Mouse (Mus musculus) midbrain, embryonic 15.5 days (tissue): ENCODE results near the gene Selenok. TPM values are rescaled to one million over a fixed set of nuclear protein-coding genes. Genes with fewer than 3 reads are reported as not detected.

Experiments
- ATAC-seq: fragments of 200-750 bp; cut with Nextera tagmentation; replicated peaks from 2 replicates; pipeline ENCODE4 v1.8.0; 2017; ENCODE audit warnings: moderate TSS enrichment
- H3K27ac ChIP-seq: fragments of 300-500 bp; sonication (generic); 2 replicates; pipeline ENCODE4 v1.5.1; 2015; ENCODE audit warnings: mild to moderate bottlenecking, inconsistent platforms
- H3K27me3 ChIP-seq: fragments of 300-500 bp; sonication (generic); replicated peaks from 2 replicates; pipeline ENCODE4 v1.6.1; 2015; ENCODE audit warnings: inconsistent platforms
- H3K36me3 ChIP-seq: fragments of 300-500 bp; sonication (generic); replicated peaks from 2 replicates; pipeline ENCODE4 v1.6.1; 2015; ENCODE audit warnings: inconsistent platforms
- H3K4me1 ChIP-seq: fragments of 300-500 bp; sonication (generic); 2 replicates; pipeline ENCODE4 v1.6.1; 2015; ENCODE audit warnings: inconsistent platforms
- H3K4me2 ChIP-seq: fragments of 300-500 bp; sonication (generic); 2 replicates; pipeline ENCODE4 v1.6.1; 2015; ENCODE audit warnings: inconsistent platforms, mild to moderate bottlenecking, moderate library complexity
- H3K4me3 ChIP-seq: fragments of 300-500 bp; sonication (generic); 2 replicates; pipeline ENCODE4 v1.5.1; 2015; ENCODE audit warnings: mild to moderate bottlenecking, inconsistent platforms
- H3K9ac ChIP-seq: fragments of 300-500 bp; sonication (generic); 2 replicates; pipeline ENCODE4 v1.6.1; 2015; ENCODE audit warnings: mild to moderate bottlenecking, inconsistent platforms
- H3K9me3 ChIP-seq: fragments of 300-500 bp; sonication (generic); 2 replicates; pipeline ENCODE4 v1.6.1; 2016; ENCODE audit warnings: inconsistent platforms
- WGBS: fragments of 180-500 bp; shearing (Covaris S2); methylation state at CpG from one replicate; pipeline ENCODE4 v1.1.7; 2015; ENCODE audit warnings: mixed read lengths; 5-methylcytosine and 5-hydroxymethylcytosine counted together
- microRNA-seq: library from miRNA; unstranded; fragments of <30 nt; microRNA quantifications from one replicate; pipeline ENCODE4, GENCODE M21; 2016
- polyA plus RNA-seq: library from polyadenylated mRNA; unstranded; fragments of >200 nt; fragmentation: Nextera tagmentation; extraction: Ambion mirVana; gene quantifications from 2 replicates; pipeline ENCODE4 v1.2.1, GENCODE M21; 2015

Selenok gene
- polyA plus RNA-seq, 1 experiment from 2014 or later = 360 TPM

DNA sequence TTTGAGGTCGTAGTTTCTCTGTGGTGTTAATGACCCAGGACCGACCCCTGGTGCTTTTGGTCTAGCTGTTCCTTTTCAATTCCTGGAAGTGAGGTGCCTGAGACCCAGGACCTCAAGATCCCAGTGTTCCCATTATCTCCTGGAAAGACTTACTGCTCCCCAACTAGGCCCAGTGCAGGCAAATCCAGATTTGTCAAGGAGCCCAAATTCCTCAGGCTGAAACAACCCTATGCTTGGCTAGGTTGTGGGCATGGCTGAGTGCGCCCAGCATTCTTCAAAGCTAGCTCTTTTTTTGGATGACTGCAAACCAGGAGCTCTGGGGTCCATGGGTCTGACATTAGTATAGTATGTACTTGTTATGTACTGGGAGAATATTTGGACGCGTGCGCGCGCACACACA, 51.3 kb downstream of the Selenok start:
- Histone ChIP-seq H3K27me3 (no peaks in the 10 kb centered on the region), H3K27ac (no peak overlapping the region), H3K9me3 (no peaks in the 10 kb centered on the region), H3K4me1 (no peaks in the 10 kb centered on the region), H3K36me3 (no peaks in the 10 kb centered on the region), H3K4me2 (no peak overlapping the region), H3K4me3 (no peak overlapping the region), H3K9ac (no peak overlapping the region)
- WGBS = 91% methylated on average over 8 of the region's 8 CpGs
- no peak for ATAC-seq

DNA sequence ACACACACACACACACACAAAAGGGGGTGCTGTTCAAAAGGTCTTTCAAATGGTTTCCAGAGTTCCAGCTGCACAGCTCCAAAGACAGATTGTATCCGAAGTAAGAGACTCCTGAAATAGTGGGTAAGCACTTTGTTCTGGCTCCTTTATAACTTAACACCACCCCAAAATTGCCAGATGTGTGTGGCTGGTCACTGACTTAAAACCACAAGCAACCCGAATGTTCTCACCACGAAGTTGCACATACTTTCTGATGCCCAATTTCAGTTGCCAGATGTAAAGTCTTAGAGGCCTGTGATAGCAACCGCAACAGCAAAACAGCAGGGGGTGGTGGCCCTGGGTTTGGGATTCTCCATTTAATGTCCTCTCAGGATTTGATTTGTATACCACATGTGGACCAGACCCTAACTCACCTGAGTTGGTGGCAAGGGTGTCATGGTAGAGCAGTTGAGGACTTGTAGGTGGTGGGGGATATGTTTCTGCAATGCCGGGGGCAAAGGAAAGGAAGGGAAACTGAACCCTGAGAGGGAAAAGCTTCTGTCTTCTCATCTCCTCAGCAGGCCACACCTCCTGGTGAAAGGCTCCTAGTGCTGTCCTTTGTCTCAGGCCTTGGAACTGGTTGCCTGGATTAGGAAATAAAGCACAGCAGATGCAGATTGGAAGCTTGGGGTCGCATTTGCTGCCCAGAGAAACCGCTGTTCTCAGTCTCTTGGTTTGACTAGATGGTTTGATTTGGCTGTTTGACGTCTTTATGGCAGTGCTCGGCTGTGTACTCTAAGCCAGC, 51.9 kb downstream of the Selenok start:
- WGBS = 42% methylated on average over 9 of the region's 9 CpGs
- Histone ChIP-seq H3K4me2 (no peak overlapping the region), H3K9me3 (no peaks in the 10 kb centered on the region), H3K4me1 (no peaks in the 10 kb centered on the region), H3K36me3 (no peaks in the 10 kb centered on the region), H3K27ac (no peak overlapping the region), H3K9ac (no peak overlapping the region), H3K4me3 (no peak overlapping the region), H3K27me3 (no peaks in the 10 kb centered on the region)
- no peak for ATAC-seq

DNA sequence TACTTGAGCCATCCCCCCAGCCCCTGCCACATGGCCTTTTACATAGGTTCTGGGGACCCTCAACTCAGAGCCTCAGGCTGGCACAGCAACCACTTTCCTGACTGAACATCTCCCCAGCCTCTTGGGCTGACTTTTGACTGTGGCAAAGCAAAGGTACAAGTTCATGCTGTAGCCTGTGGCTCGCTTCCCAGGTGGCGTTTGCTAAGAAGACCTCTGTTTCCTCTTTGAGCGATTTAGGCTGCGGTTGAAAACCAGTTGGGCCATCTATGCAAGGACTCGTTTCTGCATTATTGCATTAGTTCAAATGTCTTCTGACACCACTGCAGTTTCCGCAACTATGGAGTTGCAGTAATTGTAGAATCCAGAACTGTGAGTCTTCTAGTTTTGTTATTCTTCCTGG, 54.4 kb downstream of the Selenok start:
- WGBS = 89% methylated on average over 6 of the region's 6 CpGs
- Histone ChIP-seq H3K9me3 (no peaks in the 10 kb centered on the region), H3K27me3 (no peaks in the 10 kb centered on the region), H3K4me1 (no peaks in the 10 kb centered on the region), H3K9ac (no peak overlapping the region), H3K36me3 (no peaks in the 10 kb centered on the region), H3K4me2 (no peak overlapping the region), H3K27ac (no peak overlapping the region), H3K4me3 (no peak overlapping the region)
- ATAC-seq = no peak

DNA sequence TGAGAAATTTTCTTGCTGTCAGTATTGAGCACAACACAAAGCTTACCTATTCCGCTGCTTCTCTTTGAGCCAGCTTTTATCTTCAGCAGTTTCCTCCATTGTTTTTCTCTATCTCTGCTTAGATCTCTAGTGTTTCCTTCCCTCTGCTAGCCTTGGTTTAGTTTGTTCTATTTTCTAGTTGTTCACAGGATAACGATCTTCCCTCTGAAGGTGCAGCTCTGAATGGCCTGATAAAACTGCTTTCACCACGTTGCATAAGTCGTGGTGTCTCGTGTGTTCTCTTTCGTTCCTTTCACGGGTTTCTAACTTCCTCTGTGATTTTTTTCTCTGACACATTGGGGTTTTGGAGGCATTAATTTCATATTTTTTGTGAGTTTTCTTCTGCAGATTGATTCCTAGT, 56.3 kb downstream of the Selenok start:
- Histone ChIP-seq H3K9ac (no peak overlapping the region), H3K36me3 (no peaks in the 10 kb centered on the region), H3K27me3 (no peaks in the 10 kb centered on the region), H3K4me1 (no peaks in the 10 kb centered on the region), H3K9me3 (no peaks in the 10 kb centered on the region), H3K4me3 (no peak overlapping the region), H3K4me2 (no peak overlapping the region), H3K27ac (no peak overlapping the region)
- 67% methylated on average over 7 of the region's 7 CpGs for WGBS
- no peak for ATAC-seq

Small RNAs within 50 kb of the gene (microRNA-seq; reads per million reads assigned to microRNA genes)
- 1.1 reads per million for gene Mir6947

Other genes starting within 250 kb of the Selenok start
- gene Cacna2d3, start 246.4 kb upstream of the Selenok start, polyA plus RNA-seq = 41.1 and 41.9 TPM in 2 replicates
- 84.8 and 86.1 TPM in 2 replicates for gene Actr8, start 10.0 kb downstream of the Selenok start, polyA plus RNA-seq
- gene Il17rb, start 40.6 kb downstream of the Selenok start, polyA plus RNA-seq = 2.1 TPM in 2 replicates
- gene Chdh, start 40.7 kb downstream of the Selenok start, polyA plus RNA-seq = 0.40 and 0.48 TPM in 2 replicates